8 mouse cellular contexts compared by ENCODE assay signal in genomic region chr11:107124327-107124731, GRCm38 (mm10). TPM values are rescaled to one million over a fixed set of nuclear protein-coding genes. Genes with fewer than 3 reads are reported as not detected.
DNase-seq lines count a peak whose midpoint lies in the region; ATAC-seq lines count a peak whose summit lies in the region.

No protein-coding gene starts in this region.

- H3K9ac ChIP-seq in intestine, embryonic 14.5 days (ENCODE audit: low read length): no peak overlapping the region
- no peak overlapping the region for H3K9ac ChIP-seq in liver, embryonic 16.5 days (ENCODE audit: low read depth, low read length)
- 0 out of 2 replicates have a peak overlapping the region, but pooled peaks have one; percentile 11 for H3K9ac ChIP-seq in neural tube, embryonic 14.5 days (replicated peaks; ENCODE audit: low read depth, low read length)

- no peak overlapping the region for H3K27ac ChIP-seq in intestine, embryonic 14.5 days (ENCODE audit: low read depth)
- H3K27ac ChIP-seq in liver, embryonic 16.5 days (ENCODE audit: low read length): no peak overlapping the region; the same call in 1 of the 2 replicates
- no peak overlapping the region for H3K27ac ChIP-seq in neural tube, embryonic 14.5 days (ENCODE audit: low read depth, low read length)

- no peaks in the 10 kb centered on the region for H3K36me3 ChIP-seq in intestine, embryonic 14.5 days (ENCODE audit: control insufficient read depth, insufficient read depth, low read length)
- no peaks in the 10 kb centered on the region for H3K36me3 ChIP-seq in liver, embryonic 16.5 days (ENCODE audit: control insufficient read depth, insufficient read depth)
- no peaks in the 10 kb centered on the region for H3K36me3 ChIP-seq in neural tube, embryonic 14.5 days (ENCODE audit: control insufficient read depth, insufficient read depth, low read length)

- no peak overlapping the region for H3K4me2 ChIP-seq in intestine, embryonic 14.5 days (ENCODE audit: low read length)
- peak overlapping the region; percentile 4; the same call in 1 of the 2 replicates for H3K4me2 ChIP-seq in liver, embryonic 16.5 days (ENCODE audit: low read depth, low read length)
- H3K4me2 ChIP-seq in neural tube, embryonic 14.5 days (ENCODE audit: low read depth, low read length): 0 out of 2 replicates have a peak overlapping the region, but pooled peaks have one; percentile 2

- H3K9me3 ChIP-seq in intestine, embryonic 14.5 days (ENCODE audit: control insufficient read depth, low read length): no peaks in the 10 kb centered on the region
- no peaks in the 10 kb centered on the region for H3K9me3 ChIP-seq in liver, embryonic 16.5 days (replicated peaks; ENCODE audit: control insufficient read depth, low read length)
- no peaks in the 10 kb centered on the region for H3K9me3 ChIP-seq in neural tube, embryonic 14.5 days (ENCODE audit: control insufficient read depth, low read length)

- WGBS in intestine, embryonic 14.5 days: 24% methylated on average over 7 of the region's 7 CpGs
- 6% methylated on average over 7 of the region's 7 CpGs for WGBS in liver, embryonic 16.5 days (ENCODE audit: insufficient replicate concordance)
- WGBS in neural tube, embryonic 14.5 days: 32% methylated on average over 7 of the region's 7 CpGs

- H3K27me3 ChIP-seq in intestine, embryonic 14.5 days (replicated peaks; ENCODE audit: control insufficient read depth, insufficient read depth, low read length): no peaks in the 10 kb centered on the region
- no peaks in the 10 kb centered on the region for H3K27me3 ChIP-seq in liver, embryonic 16.5 days (ENCODE audit: control insufficient read depth, insufficient read depth, low read depth, low read length)
- H3K27me3 ChIP-seq in neural tube, embryonic 14.5 days (ENCODE audit: control insufficient read depth, insufficient read depth, low read length): no peaks in the 10 kb centered on the region

- DNase-seq in urinary bladder, postnatal 14 days (ENCODE audit: low spot score): peak; percentile 72
- no peak for DNase-seq in urinary bladder, postnatal 4 days (ENCODE audit: low spot score in 2 of 2)
- DNase-seq in brain, adult 2 months (ENCODE audit: low read depth, low spot score): peak; percentile 79
- peak; percentile 17 to 29 for DNase-seq in gastrocnemius, postnatal 36 days
- DNase-seq in intestine, embryonic 14.5 days (ENCODE audit: low spot score): no peak
- DNase-seq in layer of hippocampus, adult 9-10 months (ENCODE audit: low spot score): no peak

- H3K4me1 ChIP-seq in intestine, embryonic 14.5 days (replicated peaks; ENCODE audit: control insufficient read depth, insufficient read depth, low read length): peaks cover 22% of the 10 kb centered on the region
- peaks cover 21% of the 10 kb centered on the region for H3K4me1 ChIP-seq in liver, embryonic 16.5 days (ENCODE audit: control insufficient read depth, low read depth, low read length)
- peaks cover 14% of the 10 kb centered on the region for H3K4me1 ChIP-seq in neural tube, embryonic 14.5 days (ENCODE audit: control insufficient read depth, insufficient read depth, low read length)

- intact Hi-C loops in gastrocnemius, postnatal 36 days (cut with DNase I): no loop called here

- 0 out of 2 replicates have a peak, but pooled peaks have one; percentile 42 for ATAC-seq in intestine, embryonic 14.5 days (replicated peaks; ENCODE audit: low FRiP score, low TSS enrichment, low read depth)
- peak; percentile 74 for ATAC-seq in liver, embryonic 16.5 days (ENCODE audit: low read depth)
- no peak; the same call in 1 of the 2 replicates for ATAC-seq in neural tube, embryonic 14.5 days (ENCODE audit: low read depth)

- no peak overlapping the region for H3K4me3 ChIP-seq in intestine, embryonic 14.5 days (ENCODE audit: low read depth, low read length)
- H3K4me3 ChIP-seq in liver, embryonic 16.5 days (ENCODE audit: low read depth, low read length): no peak overlapping the region
- H3K4me3 ChIP-seq in neural tube, embryonic 14.5 days (ENCODE audit: low read depth, low read length): no peak overlapping the region

RNA-seq across cellular contexts. Expression of gene Bptf, which starts 7.6 kb away (rescaled TPM):
- total RNA-seq in gastrocnemius, postnatal 36 days (2021): 10 to 100 TPM; 15.9 to 18.0 TPM
- 38.6 and 42.3 TPM in 2 replicates for polyA plus RNA-seq in intestine, embryonic 14.5 days (2014; fragmentation: Nextera tagmentation; extraction: Ambion mirVana)
- polyA plus RNA-seq in liver, embryonic 16.5 days (2015; fragmentation: Nextera tagmentation; extraction: Ambion mirVana): 7.1 and 8.0 TPM in 2 replicates
- polyA plus RNA-seq in neural tube, embryonic 14.5 days (2014; fragmentation: Nextera tagmentation; extraction: Ambion mirVana): 44.8 and 45.4 TPM in 2 replicates

Comparison
In these comparisons a context has a peak if more than half of its experiments do, and no peak if none do; other contexts are left out.
1. DNase-seq: peak in urinary bladder, postnatal 14 days (single experiment), brain, adult 2 months (single experiment) and gastrocnemius, postnatal 36 days (2 of 2); none in urinary bladder, postnatal 4 days (0 of 2), intestine, embryonic 14.5 days (single experiment) and layer of hippocampus, adult 9-10 months (single experiment).